Mouse (Mus musculus) left cerebral cortex, adult 9 months (tissue): ENCODE results near the gene D10Wsu102e.
"Not testable (repeated sequence)": the region's sequence is repeated elsewhere in the genome, so short reads cannot be mapped to it uniquely, and the experiment has no call there.

Experiments used
- DNase-seq, 2 experiments: peaks; one replicate each; pipeline ENCODE4 v3.0.0; 2022; ENCODE audit warnings: low spot score in 2 of 2

D10Wsu102e gene

DNA sequence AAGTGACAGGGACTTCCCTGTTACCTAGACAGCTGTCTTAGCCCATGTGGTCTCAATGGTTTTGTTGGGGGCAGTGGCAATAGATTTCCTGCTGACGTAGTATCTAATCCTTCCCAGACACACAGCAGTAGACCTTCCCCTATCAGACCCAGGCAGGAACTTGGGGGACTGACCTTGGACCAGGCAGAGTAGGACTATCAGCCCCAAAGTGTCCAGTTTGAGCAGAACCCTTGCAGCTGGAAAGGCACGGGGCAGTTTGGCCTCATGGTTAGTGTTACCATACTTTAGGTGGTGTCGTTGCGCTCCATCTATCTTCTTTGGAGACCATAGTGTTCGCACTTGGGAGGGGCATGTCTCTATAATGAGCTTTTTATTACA is 13.7 kb upstream of the D10Wsu102e start:
- no peak for DNase-seq

DNA sequence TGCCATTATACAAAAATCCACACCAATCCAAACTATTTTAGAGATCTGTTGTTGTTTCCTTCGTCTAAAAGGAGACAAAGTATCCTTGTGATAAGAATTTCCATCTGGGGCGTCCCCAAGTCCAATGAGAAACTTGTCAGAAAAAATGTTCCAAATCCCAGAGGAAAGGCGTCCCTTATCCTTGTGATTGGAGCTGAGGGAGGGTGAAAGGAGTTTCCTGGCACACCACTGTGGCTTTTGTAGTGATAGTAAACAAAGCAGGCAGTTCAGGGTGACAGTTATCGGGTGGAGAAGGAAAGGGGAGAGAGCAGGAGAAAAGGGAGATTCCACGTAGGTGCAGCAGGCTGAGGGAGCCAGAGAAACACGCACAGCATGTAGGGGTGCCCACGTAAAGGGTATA is 12.5 kb upstream of the D10Wsu102e start:
- DNase-seq: no peak

DNA sequence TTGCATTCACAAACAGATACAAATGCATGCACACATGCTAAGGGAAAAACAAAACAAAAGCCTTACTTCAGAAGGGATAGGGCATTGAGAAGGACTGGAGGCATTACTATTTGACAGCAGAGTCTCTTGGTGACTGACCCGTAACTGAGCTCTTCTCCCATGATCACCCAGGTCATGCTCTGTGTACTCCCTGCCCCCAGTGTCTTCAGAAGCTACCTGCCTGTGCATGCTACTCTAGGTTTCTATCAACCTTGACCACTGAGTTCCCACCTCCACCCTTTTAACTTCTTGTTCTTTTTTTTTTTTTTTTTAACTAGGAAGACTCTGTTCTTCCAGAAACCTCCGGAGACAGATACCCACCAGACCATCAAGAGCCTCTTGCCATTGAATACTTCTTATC is 9.3 kb upstream of the D10Wsu102e start:
- no peak for DNase-seq

DNA sequence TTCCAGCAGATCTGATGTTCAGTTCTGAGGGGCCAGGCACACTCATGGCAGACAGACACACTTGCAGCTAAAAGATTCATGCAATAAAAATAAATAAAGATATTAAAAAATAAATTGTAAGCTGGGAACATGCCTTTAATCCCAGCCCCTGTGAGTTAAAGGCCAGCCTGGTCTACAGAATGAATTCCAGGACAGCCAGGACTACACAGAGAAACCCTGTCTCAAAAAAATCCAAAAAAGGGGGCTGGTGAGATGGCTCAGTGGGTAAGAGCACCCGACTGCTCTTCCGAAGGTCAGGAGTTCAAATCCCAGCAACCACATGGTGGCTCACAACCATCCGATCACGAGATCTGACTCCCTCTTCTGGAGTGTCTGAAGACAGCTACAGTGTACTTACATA is 8.2 kb upstream of the D10Wsu102e start:
- not testable (repeated sequence) for DNase-seq

DNA sequence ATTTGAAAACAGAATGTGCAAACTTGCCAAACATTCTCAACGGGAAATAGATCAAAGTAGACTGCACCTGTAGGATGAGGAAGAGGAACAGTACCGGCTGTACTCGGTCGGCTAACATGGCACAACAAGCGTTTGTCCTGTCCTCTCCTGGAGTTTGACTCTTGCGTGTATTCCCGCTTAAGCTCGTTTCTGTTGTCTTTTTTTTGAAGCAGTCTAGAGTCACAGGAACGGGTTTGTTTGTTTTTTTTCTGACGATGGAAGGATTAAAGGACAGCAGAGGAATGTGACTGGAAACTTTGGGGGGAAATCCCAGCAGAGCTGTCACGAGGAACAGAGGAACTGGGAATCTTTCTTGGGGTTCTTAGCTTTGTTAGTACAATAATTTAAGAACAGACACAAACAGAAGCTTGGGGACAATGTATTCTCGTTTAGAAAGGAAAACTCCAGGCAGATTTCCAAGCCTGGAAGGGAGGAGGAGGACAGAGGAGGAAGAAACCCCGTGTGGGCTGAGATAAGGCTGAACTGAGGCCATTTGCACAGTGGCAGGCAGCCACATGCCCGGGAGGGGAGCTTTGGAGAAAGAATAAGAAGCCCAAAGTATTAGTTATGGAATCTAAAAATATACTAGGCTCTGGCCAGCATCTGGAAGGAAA is 6.2 kb upstream of the D10Wsu102e start:
- DNase-seq: no peak

DNA sequence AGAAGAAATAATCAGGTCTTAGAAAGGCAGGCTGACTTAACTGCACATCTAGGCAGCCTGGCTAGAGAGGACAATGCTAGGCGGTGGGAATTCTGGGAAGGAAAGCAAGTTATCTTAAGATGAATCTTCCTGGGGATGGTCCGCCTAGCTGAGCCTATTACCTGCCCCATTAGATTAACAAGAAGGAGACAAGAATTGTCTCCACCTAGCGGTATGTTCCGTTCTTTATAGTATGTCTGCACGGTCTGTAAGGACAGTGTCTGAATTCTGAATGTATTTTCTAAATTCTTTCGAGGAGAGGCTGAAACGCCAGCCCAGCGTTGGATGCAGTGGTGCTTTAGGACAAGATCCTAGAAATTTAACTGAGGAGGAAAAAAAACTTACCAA is 5.7 kb upstream of the D10Wsu102e start:
- peak in 1 of 2 experiments; percentile 37 for DNase-seq

DNA sequence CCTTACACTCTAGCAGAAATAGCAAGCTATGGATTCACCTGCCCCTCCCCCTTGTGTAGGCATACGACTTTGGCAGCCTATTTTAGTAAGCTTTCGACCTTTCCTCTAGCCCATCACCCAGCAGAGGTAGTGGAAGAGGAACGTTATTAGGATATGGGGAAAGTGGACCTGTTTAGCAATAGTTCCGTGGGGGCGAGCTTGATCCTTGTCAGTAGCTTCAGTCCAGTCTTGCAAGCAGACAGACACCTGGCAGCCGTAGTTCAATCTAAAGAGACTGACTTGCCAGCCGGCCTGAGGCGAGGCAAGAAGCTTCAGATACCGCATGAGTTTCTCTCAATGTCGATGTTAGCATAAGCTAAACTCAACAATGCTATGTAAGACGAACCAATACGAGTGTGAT is 3.6 kb upstream of the D10Wsu102e start:
- DNase-seq: no peak

DNA sequence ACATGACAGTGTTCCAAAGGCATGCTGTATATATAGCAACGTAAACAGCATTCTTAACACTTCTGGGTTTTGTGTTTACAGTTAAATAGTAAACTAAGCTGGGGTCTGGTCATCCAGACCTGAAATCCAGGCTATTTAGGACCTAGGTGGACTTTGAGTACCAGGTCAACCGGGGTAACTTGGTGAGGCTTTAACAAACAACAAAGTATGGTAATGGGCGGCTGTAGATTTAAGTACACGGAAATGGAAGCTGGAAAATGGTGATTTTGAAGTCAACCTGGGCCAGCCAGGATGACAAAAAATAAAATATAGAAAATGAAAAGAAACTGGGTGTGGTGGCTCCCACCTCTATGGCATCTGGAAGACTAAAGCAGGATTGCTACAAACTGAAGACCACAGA is 570 bp upstream of the D10Wsu102e start:
- no peak for DNase-seq

DNA sequence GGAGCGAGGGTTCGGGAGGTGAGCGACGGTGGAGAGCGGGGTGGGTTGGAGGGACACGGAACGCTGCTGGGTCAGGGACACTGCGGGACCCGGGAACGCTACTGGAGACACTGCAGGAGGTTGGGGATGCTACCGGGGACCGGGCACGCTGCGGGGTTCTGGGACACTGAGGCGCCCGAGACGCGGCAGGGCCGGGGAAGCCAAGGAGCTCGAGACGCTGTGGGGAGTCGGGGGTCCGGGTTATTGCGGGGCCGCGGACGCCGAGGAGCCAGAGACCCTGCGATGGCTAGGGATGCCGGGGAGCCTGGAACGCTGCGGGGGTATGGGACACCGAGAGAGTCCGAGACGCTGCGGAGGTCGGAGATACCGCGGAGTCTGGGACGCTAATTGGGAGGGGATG is 335 bp downstream of the D10Wsu102e start:
- no peak for DNase-seq

DNA sequence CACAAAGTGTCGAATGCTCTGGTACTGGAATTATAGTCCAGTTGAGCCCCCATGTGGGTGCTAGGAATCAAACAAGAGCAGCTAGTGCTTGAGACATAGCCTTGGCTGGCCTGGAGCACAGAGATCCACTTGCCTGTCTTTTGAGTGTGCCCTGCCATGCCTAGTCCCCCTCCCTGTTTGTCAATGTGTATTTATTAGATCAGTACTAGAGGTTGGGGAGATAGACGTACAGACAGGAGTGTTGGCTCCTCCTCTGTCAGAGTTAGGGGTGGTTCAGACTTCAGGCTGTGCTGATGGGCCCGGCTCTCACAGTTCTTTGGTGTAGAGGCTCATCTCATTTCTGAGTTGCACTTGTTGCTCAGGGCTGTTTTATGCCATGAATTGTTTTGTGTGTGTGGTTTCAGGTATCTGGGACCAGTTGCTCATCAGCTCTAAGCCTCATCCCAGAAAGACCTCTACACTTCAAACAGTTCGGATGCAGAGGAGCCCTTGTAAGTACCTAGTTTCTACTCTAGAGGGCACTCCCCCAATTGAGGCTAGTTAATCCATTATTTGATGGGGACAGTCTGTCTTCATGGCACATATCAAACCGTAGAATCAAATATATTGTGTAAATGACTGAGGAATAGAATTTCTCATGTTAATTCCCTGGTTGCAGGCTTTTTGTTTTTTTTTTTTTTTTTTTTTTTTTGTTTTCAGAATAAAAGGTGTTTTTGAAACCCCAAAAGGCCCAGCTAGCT is 1.8 kb downstream of the D10Wsu102e start:
- DNase-seq: peak in 1 of 2 experiments; percentile 24

DNA sequence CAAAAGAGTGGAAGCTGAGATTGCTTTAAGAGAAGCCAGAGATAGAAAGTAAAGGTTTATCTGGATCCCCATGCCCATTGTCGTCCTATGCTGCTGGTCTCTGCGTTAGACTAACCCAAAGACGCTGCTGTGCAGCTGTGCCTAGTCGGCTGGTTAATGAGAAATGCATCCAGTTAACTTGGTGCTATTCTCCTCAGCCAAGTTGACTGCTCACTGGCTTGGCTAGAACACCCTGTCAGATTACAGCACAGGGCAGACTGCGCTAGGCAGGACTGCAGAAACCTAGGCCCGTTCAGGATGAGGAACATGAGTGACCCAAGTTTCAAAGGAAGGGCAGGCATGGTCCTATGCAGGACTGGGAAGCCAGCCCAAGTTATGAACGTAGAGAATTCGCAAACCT is 3.4 kb downstream of the D10Wsu102e start:
- DNase-seq: no peak

DNA sequence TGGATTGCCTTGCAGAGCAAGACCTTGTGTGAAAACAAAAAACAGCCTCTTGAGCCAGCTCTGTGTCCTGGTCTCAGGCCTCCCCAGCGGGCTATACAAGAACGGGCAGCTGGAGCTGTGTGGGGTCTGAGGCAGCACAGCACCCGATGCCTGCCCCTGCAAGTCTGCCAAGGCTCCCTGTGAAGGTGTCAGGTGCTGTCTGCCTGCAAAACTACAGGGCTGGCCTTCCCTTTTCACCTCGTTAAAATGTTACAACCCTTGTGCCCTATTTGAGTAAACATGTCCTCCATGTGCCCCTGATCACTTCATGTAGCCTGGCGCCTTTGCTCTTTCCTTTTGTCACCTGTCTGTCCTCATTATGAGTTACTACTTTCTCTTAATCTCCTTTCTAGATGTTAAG is 8.9 kb downstream of the D10Wsu102e start:
- DNase-seq: no peak

DNA sequence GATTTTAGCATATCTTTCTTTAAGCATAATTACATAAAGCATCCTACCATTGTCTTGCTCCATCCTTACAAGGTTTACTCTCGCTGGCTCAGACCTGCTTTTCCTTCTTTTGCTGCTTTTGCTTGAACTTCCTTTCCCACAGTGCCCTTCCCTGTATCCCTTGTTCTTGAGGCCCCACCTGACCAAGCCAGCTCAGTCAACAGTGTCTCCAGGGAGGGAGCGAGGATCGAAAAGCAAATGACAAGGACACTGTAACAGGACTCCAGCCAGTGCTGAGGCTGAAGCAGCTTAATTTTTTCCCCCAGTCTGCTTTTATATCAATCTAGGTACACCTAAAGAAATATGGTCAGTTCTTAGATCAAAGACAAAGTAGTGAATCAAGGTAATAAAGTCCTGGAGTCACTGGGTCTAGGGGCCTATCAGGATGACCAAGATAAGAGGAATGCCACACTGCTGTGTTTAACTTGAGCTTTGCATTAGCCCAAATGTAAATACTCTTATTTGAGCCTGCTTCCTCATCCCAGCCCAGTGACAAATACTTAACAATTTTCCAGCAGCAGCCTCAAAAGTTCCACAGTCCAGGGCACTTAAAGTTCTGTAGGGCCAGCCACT is 14.1 kb downstream of the D10Wsu102e start:
- no peak for DNase-seq

DNA sequence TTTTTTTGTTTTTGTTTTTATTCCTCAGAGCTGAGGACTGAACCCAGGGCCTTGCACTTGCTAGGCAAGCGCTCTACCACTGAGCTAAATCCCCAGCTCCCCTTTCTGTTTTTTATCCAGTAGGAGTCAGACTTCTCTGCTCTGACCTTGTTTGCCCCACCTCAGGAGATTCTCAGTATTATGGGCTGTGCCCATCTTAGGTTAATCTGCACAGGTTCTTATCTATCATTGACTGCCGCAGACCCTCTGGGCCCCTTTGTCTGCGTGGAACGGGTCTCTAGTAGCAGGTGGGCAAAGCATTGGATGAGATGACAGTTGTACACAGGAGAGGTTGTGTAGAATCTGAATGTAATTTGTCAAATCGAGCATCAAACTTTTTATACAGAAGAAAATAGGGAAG is 15.4 kb downstream of the D10Wsu102e start:
- DNase-seq: not testable (repeated sequence)

DNA sequence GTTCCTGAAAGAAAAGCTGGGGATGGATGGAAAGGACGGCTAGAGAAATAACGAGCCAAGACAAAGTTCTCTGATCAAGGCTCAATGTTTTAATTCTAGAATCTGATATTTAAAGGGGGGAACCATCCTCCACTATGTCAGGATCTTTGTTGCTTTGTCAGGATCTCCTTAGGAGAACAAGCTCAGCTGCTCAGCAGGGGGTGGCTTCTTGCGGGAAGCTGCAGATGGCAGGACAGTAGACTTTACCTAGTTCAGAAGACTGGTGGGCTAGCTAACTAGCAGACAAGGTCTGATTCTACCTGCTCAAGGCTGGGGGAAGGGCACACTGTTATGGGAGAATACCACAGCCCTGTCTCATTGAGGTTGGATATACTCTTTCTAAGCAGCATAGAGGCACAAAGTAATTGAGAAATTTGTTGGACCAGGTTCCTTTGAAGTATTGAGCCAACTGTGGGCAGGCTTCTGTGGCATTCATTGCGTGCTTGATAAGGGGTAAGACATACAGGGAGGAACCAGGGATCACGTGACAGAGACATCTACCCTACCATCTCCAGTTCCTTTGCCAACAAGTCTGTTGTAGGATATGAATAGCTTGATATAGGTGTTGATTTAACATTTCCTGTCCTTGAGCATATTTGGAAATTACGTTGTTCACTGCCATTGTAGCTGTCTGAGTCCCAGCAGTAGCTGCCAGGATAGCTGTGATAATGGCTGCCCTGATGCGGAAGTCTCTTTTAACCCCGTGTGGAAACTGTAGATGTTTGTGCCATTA is 17.1 kb downstream of the D10Wsu102e start:
- DNase-seq: no peak

DNA sequence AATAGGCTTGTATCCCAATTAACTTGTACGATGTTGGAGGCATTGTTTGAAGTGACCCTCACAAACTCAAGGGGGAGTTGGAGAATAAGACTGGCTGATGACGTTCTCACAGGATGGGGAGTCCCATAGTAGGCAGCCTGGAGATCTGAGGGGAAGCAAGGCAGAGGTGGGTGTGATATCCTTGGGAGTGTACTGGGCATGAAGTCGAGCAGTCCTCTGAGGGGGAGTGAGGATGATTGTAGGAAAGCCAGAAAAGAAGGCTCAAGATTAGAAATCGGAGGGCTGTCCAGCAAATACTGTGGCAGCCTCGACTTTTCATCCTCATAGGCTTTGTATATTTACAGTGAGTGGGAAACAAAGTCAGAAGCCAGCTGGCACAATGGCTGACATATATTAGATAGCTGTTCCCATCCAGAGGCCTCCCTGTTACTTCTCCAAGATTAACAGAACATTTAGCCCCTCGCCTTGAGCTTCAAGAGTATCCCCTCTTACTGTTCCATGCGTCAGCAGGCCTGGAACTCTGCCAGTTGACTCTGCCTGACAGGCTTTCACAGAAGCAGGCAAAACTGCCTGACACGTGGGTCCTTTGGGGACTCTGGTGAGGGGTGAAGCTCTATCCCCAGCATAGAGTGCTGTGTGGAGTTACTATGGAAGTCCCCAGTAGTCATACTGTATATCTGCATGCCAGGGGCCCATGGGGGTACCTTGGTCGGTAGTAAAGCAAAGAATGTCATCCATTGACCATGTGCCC is 18.2 kb downstream of the D10Wsu102e start:
- DNase-seq: no peak

DNA sequence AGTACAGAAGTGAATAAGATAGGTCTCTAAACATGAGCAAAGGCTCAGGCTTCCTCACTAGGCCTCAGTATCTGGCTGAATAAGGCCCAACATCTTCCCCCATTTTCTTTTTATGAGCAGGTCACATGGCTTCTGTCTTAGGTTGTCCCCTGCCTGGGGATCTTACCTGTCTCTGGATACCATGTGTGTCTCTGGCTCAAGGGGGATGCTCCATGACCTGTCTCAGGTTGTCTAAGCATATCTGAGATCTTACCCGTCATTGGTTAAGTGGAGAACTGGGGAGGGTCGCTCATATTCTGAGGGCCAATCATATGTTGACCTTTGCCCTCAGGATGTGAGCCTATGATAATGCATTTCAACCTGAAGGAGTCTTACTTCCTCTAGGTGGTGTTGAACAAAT is 20.5 kb downstream of the D10Wsu102e start:
- DNase-seq: no peak

DNA sequence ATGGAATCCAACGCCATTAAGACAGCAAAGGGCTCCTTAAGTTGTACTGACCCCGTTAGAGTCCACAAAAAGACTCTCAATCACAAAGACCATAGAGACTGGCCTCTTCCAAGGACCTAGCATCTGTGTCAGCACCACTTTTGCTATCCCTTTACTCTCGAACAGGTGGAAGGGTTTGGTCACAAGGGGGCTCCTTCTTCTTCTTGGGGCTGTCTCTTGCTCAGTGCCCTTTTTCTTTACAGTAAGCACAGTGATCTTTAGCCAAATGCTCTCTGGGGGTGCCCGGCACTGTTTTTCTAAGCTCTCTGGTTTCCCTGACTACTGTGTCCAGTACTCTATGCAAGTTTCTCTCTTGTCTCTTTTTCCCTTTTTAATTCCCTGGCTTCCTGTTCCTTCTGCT is 22.5 kb downstream of the D10Wsu102e start:
- no peak for DNase-seq

DNA sequence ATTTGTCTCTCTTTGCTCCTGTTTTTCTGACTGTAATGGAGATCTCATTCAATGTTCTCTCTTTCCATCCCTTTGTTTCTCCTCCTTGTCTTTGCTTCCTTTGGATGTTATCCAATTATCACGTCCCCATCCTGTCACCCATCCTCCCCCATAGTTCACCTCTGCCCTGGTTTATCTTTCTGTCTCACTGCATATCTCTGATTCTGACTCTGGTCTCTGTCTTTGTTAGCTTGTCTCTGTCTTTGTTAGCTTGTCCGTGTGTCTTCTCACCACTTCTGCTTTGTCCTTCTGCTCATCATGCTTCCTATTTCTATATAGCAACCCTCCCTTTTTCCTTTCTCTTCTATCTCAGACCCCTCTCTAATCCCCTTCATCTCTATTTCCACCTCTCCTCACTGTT is 23.0 kb downstream of the D10Wsu102e start:
- no peak for DNase-seq

DNA sequence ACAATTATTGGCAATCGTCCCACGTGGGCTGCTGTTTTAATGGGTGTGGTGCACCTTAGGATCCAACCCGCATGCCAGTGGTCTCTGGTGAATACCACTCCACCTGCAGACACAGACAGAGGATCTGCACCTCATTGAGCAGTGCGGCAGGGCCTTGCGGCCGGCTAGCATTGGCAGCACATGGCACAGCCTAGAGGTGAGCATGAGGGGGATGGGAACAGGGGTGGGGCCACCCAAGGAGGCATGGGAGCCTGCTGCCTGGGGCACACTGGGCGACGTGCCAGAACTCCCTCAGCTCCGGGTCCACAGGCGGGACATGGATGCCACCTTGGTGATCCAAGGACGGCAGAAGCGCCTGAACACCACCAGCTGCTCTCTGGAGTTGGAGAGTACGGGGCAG is 23.8 kb downstream of the D10Wsu102e start:
- no peak for DNase-seq

DNA sequence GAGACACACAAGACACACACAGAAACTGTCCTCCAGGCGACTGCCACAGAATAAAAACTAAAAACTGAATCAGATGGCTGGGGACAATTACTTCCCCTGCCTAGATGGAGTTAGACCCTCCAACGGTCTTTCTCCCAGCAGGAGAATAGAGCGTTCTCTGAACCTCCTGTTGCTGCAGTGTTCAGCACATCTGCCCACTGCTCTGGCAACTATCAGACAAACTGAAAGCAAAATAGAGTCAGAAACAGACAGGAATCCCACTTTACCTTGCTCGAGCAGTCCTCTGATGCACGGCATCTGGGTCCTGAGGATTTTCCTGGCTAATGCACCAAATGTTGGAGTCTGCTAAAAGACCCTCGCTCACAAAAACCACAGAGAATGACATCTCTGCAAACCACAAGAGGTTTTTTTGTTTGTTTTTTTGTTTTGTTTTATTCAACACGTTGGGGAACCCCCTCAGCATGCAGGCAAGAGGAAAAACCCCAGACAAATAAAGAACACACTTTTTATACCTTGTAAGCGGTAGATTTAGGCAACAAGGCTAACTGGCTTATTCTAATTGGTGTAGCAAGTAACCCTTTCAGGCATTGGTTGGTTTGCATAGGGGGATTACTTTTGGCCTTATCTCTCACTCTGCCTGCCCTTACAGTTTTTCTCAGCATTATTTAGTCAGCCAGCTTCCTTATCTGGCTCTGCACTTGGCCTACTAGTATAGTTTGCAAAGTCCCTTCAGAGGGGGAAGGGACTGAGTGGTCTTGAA is 24.6 kb downstream of the D10Wsu102e start:
- DNase-seq: no peak
